Mouse (Mus musculus) granulocyte monocyte progenitor cell, adult 5-6 weeks (primary cell): ENCODE measurements around the gene Zfp26. TPM values are rescaled to one million over a fixed set of nuclear protein-coding genes. Genes with fewer than 3 reads are reported as not detected.

Experiments
- total RNA-seq, 2 experiments: library from RNA; stranded (forward) in 1 of 2; stranded (reverse) in 1 of 2; fragments of 200-712, 200-1000 nt in 1 of 2; fragments of >200 nt in 1 of 2; fragmentation: Nextera tagmentation in 1 of 2; gene quantifications; 2 replicates each; pipeline ENCODE4 v1.2.3; 2014 to 2017

The Zfp26 gene
- total RNA-seq, 2 experiments from 2014 or later: 21.0 to 28.9 TPM

Other genes with a start within 250 kb of the Zfp26 start
- gene Olfr871, start 248.0 kb downstream of the Zfp26 start, total RNA-seq (2014; fragmentation: Nextera tagmentation): not detected in 2 replicates
- gene Olfr871, start 248.0 kb downstream of the Zfp26 start, total RNA-seq (2017): not detected in 2 replicates
- not detected in 2 replicates for gene Olfr872, start 223.0 kb downstream of the Zfp26 start, total RNA-seq (2014; fragmentation: Nextera tagmentation)
- gene Olfr872, start 223.0 kb downstream of the Zfp26 start, total RNA-seq (2017): not detected in 2 replicates
- gene Olfr39, start 177.8 kb downstream of the Zfp26 start, total RNA-seq (2014; fragmentation: Nextera tagmentation): not detected in 2 replicates
- not detected in 2 replicates for gene Olfr39, start 177.8 kb downstream of the Zfp26 start, total RNA-seq (2017)
- gene Olfr873, start 161.6 kb downstream of the Zfp26 start, total RNA-seq (2014; fragmentation: Nextera tagmentation): not detected in 2 replicates
- not detected in 2 replicates for gene Olfr873, start 161.6 kb downstream of the Zfp26 start, total RNA-seq (2017)
- not detected in 2 replicates for gene Olfr18, start 124.1 kb downstream of the Zfp26 start, total RNA-seq (2014; fragmentation: Nextera tagmentation)
- not detected in 2 replicates for gene Olfr18, start 124.1 kb downstream of the Zfp26 start, total RNA-seq (2017)
- gene Zfp560, start 75.0 kb downstream of the Zfp26 start, total RNA-seq (2014; fragmentation: Nextera tagmentation): 20.4 and 25.0 TPM in 2 replicates
- gene Zfp560, start 75.0 kb downstream of the Zfp26 start, total RNA-seq (2017): 5.6 and 8.1 TPM in 2 replicates
- gene Zfp426, start 32.6 kb upstream of the Zfp26 start, total RNA-seq (2014; fragmentation: Nextera tagmentation): 18.3 and 22.9 TPM in 2 replicates
- 22.1 and 22.6 TPM in 2 replicates for gene Zfp426, start 32.6 kb upstream of the Zfp26 start, total RNA-seq (2017)
- gene Zfp266, start 61.3 kb upstream of the Zfp26 start, total RNA-seq (2014; fragmentation: Nextera tagmentation): 40.0 and 43.5 TPM in 2 replicates
- gene Zfp266, start 61.3 kb upstream of the Zfp26 start, total RNA-seq (2017): 33.1 and 38.8 TPM in 2 replicates
- gene Zfp846, start 121.1 kb upstream of the Zfp26 start, total RNA-seq (2014; fragmentation: Nextera tagmentation): 7.1 and 7.3 TPM in 2 replicates
- 4.7 and 13.0 TPM in 2 replicates for gene Zfp846, start 121.1 kb upstream of the Zfp26 start, total RNA-seq (2017)
- gene Ubl5, start 182.7 kb upstream of the Zfp26 start, total RNA-seq (2014; fragmentation: Nextera tagmentation): 459 and 544 TPM in 2 replicates
- gene Ubl5, start 182.7 kb upstream of the Zfp26 start, total RNA-seq (2017): 101 and 107 TPM in 2 replicates
- gene Fbxl12, start 184.6 kb upstream of the Zfp26 start, total RNA-seq (2014; fragmentation: Nextera tagmentation): 18.2 and 28.0 TPM in 2 replicates
- 3.7 and 6.3 TPM in 2 replicates for gene Fbxl12, start 184.6 kb upstream of the Zfp26 start, total RNA-seq (2017)
- 14.8 and 22.5 TPM in 2 replicates for gene Pin1, start 191.9 kb upstream of the Zfp26 start, total RNA-seq (2014; fragmentation: Nextera tagmentation)
- 16.1 and 22.4 TPM in 2 replicates for gene Pin1, start 191.9 kb upstream of the Zfp26 start, total RNA-seq (2017)